Mouse (Mus musculus): Measurements from ENCODE around the gene Foxi3.

The Foxi3 gene

DNA sequence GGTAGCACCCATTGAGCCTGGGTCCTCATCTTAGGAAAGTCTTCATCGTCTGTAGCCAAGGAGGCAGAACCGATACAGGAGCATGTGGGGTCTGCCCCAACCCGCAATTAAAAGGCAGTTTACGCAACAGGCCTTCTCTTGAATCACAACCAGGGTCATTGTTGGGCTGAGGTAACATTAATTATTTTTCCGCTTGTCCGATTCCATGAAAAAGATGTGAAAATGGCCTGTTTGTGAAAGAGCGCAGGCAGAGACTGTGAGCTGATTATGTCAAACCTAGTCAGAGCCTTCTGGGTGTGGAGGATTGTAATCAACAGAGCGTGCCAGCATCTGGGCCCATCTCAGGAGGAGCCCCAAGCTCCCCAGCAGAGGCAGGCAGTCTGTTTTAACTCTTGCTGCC lies 30.4 kb downstream of the Foxi3 start:
- no peak for DNase-seq (ENCODE audit: low read depth, low spot score)

DNA sequence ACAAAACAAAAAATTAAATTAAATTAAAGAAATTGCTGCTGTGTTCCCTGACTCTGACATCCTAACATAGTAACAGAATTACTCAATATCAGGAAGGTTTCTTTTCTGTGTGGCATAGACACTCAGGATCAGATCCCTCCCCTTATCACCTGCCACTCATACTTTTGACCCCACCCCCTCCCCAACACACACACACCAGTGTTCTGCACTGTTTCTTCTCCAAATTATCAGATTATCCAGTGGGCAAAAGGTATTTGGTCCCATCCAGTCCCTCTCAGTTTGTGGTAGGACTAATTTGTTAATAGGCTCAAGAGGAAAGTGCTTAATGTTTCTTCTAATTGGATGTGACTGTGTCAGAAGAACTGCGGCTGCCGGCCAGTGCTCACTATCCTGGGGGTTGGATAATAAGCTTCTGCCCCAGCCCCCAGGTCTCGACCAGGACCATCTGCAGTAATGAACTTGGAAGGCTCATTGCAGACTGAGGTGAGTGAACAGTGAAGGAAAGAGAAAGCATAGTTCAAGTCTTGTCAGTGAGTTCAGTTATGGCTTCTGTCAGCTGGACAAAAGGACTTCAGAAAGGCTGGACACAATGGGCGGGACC lies 39.9 kb downstream of the Foxi3 start:
- DNase-seq (ENCODE audit: low read depth, low spot score), result no peak

DNA sequence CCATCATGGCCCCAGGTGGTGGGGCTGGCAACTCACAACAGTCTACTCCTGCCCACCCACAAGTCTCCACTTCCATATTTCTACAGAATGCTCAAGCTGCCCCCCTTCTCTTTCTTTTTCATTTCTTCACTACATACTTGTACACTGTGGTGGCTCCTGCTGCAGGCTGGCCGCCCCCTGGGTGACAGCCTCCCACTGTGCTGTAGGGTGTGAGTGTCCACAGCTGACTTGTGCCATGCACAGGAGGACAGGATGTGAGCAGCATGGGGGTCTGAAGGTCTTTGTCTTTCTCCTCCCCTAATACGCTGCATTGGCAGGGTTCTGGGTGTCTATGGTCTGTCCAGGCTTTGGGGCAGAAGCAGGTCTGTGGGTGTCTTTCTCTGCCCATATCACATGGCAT lies 46.3 kb downstream of the Foxi3 start:
- no peak for DNase-seq (ENCODE audit: low read depth, low spot score)

DNA sequence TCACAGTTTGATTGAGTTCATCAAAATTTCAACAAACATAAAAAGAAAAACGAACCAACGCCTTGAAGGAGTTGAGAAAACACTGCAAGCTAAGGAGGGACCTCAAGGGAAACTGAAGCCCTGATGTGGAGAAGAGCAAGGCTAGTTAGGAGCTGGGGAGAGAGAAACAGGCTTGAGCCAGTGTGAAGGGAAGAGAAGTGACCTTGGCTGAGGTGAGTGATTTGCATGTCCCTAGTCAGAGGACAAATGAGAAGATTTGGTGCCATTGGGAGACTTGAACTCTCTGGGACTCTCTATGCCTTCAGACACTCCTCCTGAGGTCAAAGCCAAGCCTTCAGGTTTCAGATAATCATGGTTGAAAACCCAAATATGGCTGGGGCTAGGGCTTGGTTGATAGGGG lies 47.8 kb downstream of the Foxi3 start:
- DNase-seq (ENCODE audit: low read depth, low spot score), result no peak

Data from WW6 (cell line).